In genomic region chr8:69996589-69997285, GRCm38 (mm10) we compare ENCODE assay signal across 8 mouse cellular contexts. TPM values are rescaled to one million over a fixed set of nuclear protein-coding genes. Genes with fewer than 3 reads are reported as not detected.
A peak's percentile ranks its signal among the peaks of the same experiment; 100 is the strongest.
DNase-seq lines count a peak whose midpoint lies in the region; ATAC-seq and TF ChIP-seq lines count a peak whose summit lies in the region.

No protein-coding gene starts in this region.

- H3K27me3 ChIP-seq in heart, embryonic 13.5 days (replicated peaks) = no peaks in the 10 kb centered on the region
- no peaks in the 10 kb centered on the region for H3K27me3 ChIP-seq in ES-Bruce4 (ENCODE audit: control insufficient read depth, insufficient read depth, low read length, poor library complexity, severe bottlenecking)
- H3K27me3 ChIP-seq in forebrain, embryonic 13.5 days = 0 out of 2 replicates have a peak, but pooled peaks cover 4% of the 10 kb centered on the region
- H3K27me3 ChIP-seq in liver, embryonic 15.5 days = no peaks in the 10 kb centered on the region

- peak overlapping the region; percentile 83 for H3K4me2 ChIP-seq in heart, embryonic 13.5 days
- peak overlapping the region; percentile 93 for H3K4me2 ChIP-seq in forebrain, embryonic 13.5 days
- peak overlapping the region; percentile 96 for H3K4me2 ChIP-seq in liver, embryonic 15.5 days

- peak; percentile 74; the same call in 1 of the 2 replicates for TF ChIP-seq EP300 in ES-Bruce4 (IDR thresholded peaks at IDR 0.05; ENCODE audit: insufficient read depth, low read depth, low read length)

- ATAC-seq in heart, embryonic 13.5 days (ENCODE audit: extremely low read depth, insufficient number of reproducible peaks, low FRiP score, low TSS enrichment) = no peak
- ATAC-seq in forebrain, embryonic 13.5 days = no peak
- ATAC-seq in liver, embryonic 15.5 days (ENCODE audit: insufficient read depth) = no peak

- WGBS in heart, embryonic 13.5 days = 3% methylated on average over 35 of the region's 35 CpGs
- WGBS in forebrain, embryonic 13.5 days = 3% methylated on average over 35 of the region's 35 CpGs
- WGBS in liver, embryonic 15.5 days (ENCODE audit: insufficient replicate concordance) = 5% methylated on average over 35 of the region's 35 CpGs

- TF ChIP-seq CTCF in ES-Bruce4 (IDR thresholded peaks at IDR 0.05; ENCODE audit: low read depth, low read length) = no peak

- no peak for DNase-seq in heart, adult 9 months (ENCODE audit: low spot score in 2 of 2)
- DNase-seq in retina, postnatal 1 day = no peak
- DNase-seq in frontal cortex, postnatal 14 days (ENCODE audit: low spot score in 2 of 2) = no peak
- DNase-seq in cerebellum, adult 9-10 months = no peak

- peak overlapping the region; percentile 90 for H3K4me3 ChIP-seq in heart, embryonic 13.5 days
- H3K4me3 ChIP-seq in ES-Bruce4 (ENCODE audit: low read depth, low read length) = peak overlapping the region; percentile 85
- H3K4me3 ChIP-seq in forebrain, embryonic 13.5 days = peak overlapping the region; percentile 91
- peak overlapping the region; percentile 68 for H3K4me3 ChIP-seq in liver, embryonic 15.5 days (replicated peaks)

- peak overlapping the region; percentile 91 for H3K9ac ChIP-seq in heart, embryonic 13.5 days
- H3K9ac ChIP-seq in ES-Bruce4 (ENCODE audit: low read depth, poor library complexity, severe bottlenecking) = peak overlapping the region; percentile 69
- peak overlapping the region; percentile 79 for H3K9ac ChIP-seq in forebrain, embryonic 13.5 days
- H3K9ac ChIP-seq in liver, embryonic 15.5 days = peak overlapping the region; percentile 87

- H3K9me3 ChIP-seq in heart, embryonic 13.5 days = no peaks in the 10 kb centered on the region
- H3K9me3 ChIP-seq in ES-Bruce4 (replicated peaks; ENCODE audit: control insufficient read depth, insufficient read depth, low read length, poor library complexity, severe bottlenecking) = no peaks in the 10 kb centered on the region
- no peaks in the 10 kb centered on the region for H3K9me3 ChIP-seq in forebrain, embryonic 13.5 days (replicated peaks)
- H3K9me3 ChIP-seq in liver, embryonic 15.5 days (replicated peaks) = no peaks in the 10 kb centered on the region

- TF ChIP-seq POLR2A in ES-Bruce4 (IDR thresholded peaks at IDR 0.05; ENCODE audit: insufficient read depth, low read length) = peak; percentile 47

- peaks cover 47% of the 10 kb centered on the region for H3K4me1 ChIP-seq in heart, embryonic 13.5 days
- peaks cover 1% of the 10 kb centered on the region for H3K4me1 ChIP-seq in ES-Bruce4 (ENCODE audit: control insufficient read depth, insufficient read depth, low read length)
- H3K4me1 ChIP-seq in forebrain, embryonic 13.5 days = peaks cover 28% of the 10 kb centered on the region
- peaks cover 46% of the 10 kb centered on the region for H3K4me1 ChIP-seq in liver, embryonic 15.5 days (replicated peaks)

- peak overlapping the region; percentile 92 for H3K27ac ChIP-seq in heart, embryonic 13.5 days (replicated peaks)
- peak overlapping the region; percentile 59 for H3K27ac ChIP-seq in ES-Bruce4 (ENCODE audit: insufficient read depth, low read length)
- H3K27ac ChIP-seq in forebrain, embryonic 13.5 days = no peak overlapping the region; the same call in 1 of the 2 replicates
- peak overlapping the region; percentile 96 for H3K27ac ChIP-seq in liver, embryonic 15.5 days (replicated peaks)

- H3K36me3 ChIP-seq in heart, embryonic 13.5 days = peaks cover 9% of the 10 kb centered on the region; the same call in 1 of the 2 replicates
- H3K36me3 ChIP-seq in ES-Bruce4 (ENCODE audit: control insufficient read depth, insufficient read depth, low read length, poor library complexity, severe bottlenecking) = peaks cover 7% of the 10 kb centered on the region
- H3K36me3 ChIP-seq in forebrain, embryonic 13.5 days (ENCODE audit: poor library complexity, severe bottlenecking) = peaks cover 8% of the 10 kb centered on the region
- peaks cover 10% of the 10 kb centered on the region for H3K36me3 ChIP-seq in liver, embryonic 15.5 days (replicated peaks)

RNA-seq across cellular contexts. Expression of gene Gatad2a, which starts 0.6 kb away (rescaled TPM):
- polyA plus RNA-seq in heart, embryonic 13.5 days (2015; fragmentation: Nextera tagmentation; extraction: Ambion mirVana) = 27.3 and 29.9 TPM in 2 replicates
- 155 TPM in 2 replicates for polyA plus RNA-seq in ES-Bruce4 (2011; ENCODE audit: insufficient read depth, insufficient read length, low read depth, missing spikeins)
- polyA plus RNA-seq in forebrain, embryonic 13.5 days (2015; fragmentation: Nextera tagmentation; extraction: Ambion mirVana) = 29.5 and 31.7 TPM in 2 replicates
- 28.0 and 32.2 TPM in 2 replicates for polyA plus RNA-seq in liver, embryonic 15.5 days (2015; fragmentation: Nextera tagmentation; extraction: Ambion mirVana)

RNA-seq across cellular contexts. Expression of gene Mau2, which starts 45.8 kb away (rescaled TPM):
- polyA plus RNA-seq in heart, embryonic 13.5 days (2015; fragmentation: Nextera tagmentation; extraction: Ambion mirVana) = 34.9 and 36.0 TPM in 2 replicates
- 40.2 and 41.0 TPM in 2 replicates for polyA plus RNA-seq in ES-Bruce4 (2011; ENCODE audit: insufficient read depth, insufficient read length, low read depth, missing spikeins)
- polyA plus RNA-seq in forebrain, embryonic 13.5 days (2015; fragmentation: Nextera tagmentation; extraction: Ambion mirVana) = 73.0 and 78.5 TPM in 2 replicates
- polyA plus RNA-seq in liver, embryonic 15.5 days (2015; fragmentation: Nextera tagmentation; extraction: Ambion mirVana) = 23.0 and 25.6 TPM in 2 replicates

RNA-seq across cellular contexts. Expression of gene Sugp1, which starts 45.9 kb away (rescaled TPM):
- polyA plus RNA-seq in heart, embryonic 13.5 days (2015; fragmentation: Nextera tagmentation; extraction: Ambion mirVana) = 31.1 and 32.6 TPM in 2 replicates
- polyA plus RNA-seq in ES-Bruce4 (2011; ENCODE audit: insufficient read depth, insufficient read length, low read depth, missing spikeins) = 36.5 and 37.3 TPM in 2 replicates
- 56.2 and 63.1 TPM in 2 replicates for polyA plus RNA-seq in forebrain, embryonic 13.5 days (2015; fragmentation: Nextera tagmentation; extraction: Ambion mirVana)
- polyA plus RNA-seq in liver, embryonic 15.5 days (2015; fragmentation: Nextera tagmentation; extraction: Ambion mirVana) = 15.3 and 16.2 TPM in 2 replicates
